Mouse (Mus musculus): ENCODE data around the gene Tnr. TPM values are rescaled to one million over a fixed set of nuclear protein-coding genes. Genes with fewer than 3 reads are reported as not detected.

The Tnr gene
- total and polyA plus RNA-seq, 3 experiments: not detected

DNA sequence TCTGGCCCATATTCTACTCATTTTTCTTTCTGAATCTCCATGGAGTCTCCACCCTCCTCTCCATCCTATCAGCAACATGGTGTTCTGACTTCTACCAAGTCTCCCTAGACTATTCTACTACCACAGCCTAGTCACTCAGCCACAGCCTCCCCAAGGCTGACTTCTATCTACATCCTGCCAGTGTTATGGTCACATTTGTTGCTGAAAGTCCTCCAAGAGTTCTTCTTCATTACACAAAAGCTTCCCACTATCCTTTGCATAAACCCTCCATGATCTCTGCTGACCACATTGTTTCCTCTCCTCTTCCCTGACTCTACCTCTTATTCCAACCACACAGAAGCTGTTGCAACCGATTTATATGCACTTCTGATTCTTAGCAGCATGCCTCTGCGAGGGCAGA lies 272.5 kb downstream of the Tnr start:
- dilution Hi-C loops (cut with MboI; ENCODE audit: extremely low pct_ligation_motif_present, extremely low pct_unique_long_range_greater_than_20kb, low sequenced_read_pairs): no loop called here
- TF ChIP-seq BHLHE40 (IDR thresholded peaks at IDR 0.05; ENCODE audit: low read depth, low read length): no peak
- TF ChIP-seq EP300 (IDR thresholded peaks at IDR 0.05; ENCODE audit: low read length): no peak
- no peak for TF ChIP-seq USF1 (IDR thresholded peaks at IDR 0.05; ENCODE audit: low read depth, low read length)
- TF ChIP-seq ZNF384 (IDR thresholded peaks at IDR 0.05; ENCODE audit: low read depth, low read length): no peak
- no peak for TF ChIP-seq ETS1 (conservative IDR thresholded peaks at IDR 0.05; ENCODE audit: low read depth, low read length)
- no peak for TF ChIP-seq MAZ (IDR thresholded peaks at IDR 0.05; ENCODE audit: low read depth, low read length)
- TF ChIP-seq MEF2A (IDR thresholded peaks at IDR 0.05; ENCODE audit: borderline replicate concordance, low read depth, low read length): no peak
- TF ChIP-seq MAFK (IDR thresholded peaks at IDR 0.05; ENCODE audit: insufficient replicate concordance, low read length): no peak
- no peak for TF ChIP-seq NRF1 (IDR thresholded peaks at IDR 0.05; ENCODE audit: low read depth, low read length)
- TF ChIP-seq MXI1 (IDR thresholded peaks at IDR 0.05; ENCODE audit: low read depth, low read length): no peak
- no peak for TF ChIP-seq TBP (conservative IDR thresholded peaks at IDR 0.05; ENCODE audit: low read depth, low read length)
- TF ChIP-seq POLR2A (IDR thresholded peaks at IDR 0.05; ENCODE audit: low read depth, low read length): no peak
- TF ChIP-seq USF2 (conservative IDR thresholded peaks at IDR 0.05; ENCODE audit: low read depth, low read length): no peak
- no peak for TF ChIP-seq ZC3H11A (IDR thresholded peaks at IDR 0.05; ENCODE audit: low read depth, low read length)
- no peak for TF ChIP-seq RCOR1 (conservative IDR thresholded peaks at IDR 0.05; ENCODE audit: low read depth, low read length)
- no peak for TF ChIP-seq POLR2AphosphoS2 (IDR thresholded peaks at IDR 0.05; ENCODE audit: low read depth, low read length)
- TF ChIP-seq RAD21 (IDR thresholded peaks at IDR 0.05; ENCODE audit: low read depth, low read length): no peak
- no peak for TF ChIP-seq ZMIZ1 (IDR thresholded peaks at IDR 0.05; ENCODE audit: low read depth, low read length)
- TF ChIP-seq CHD2 (IDR thresholded peaks at IDR 0.05; ENCODE audit: low read length): no peak
- TF ChIP-seq IRF4 (IDR thresholded peaks at IDR 0.05; ENCODE audit: low read depth, low read length): no peak

DNA sequence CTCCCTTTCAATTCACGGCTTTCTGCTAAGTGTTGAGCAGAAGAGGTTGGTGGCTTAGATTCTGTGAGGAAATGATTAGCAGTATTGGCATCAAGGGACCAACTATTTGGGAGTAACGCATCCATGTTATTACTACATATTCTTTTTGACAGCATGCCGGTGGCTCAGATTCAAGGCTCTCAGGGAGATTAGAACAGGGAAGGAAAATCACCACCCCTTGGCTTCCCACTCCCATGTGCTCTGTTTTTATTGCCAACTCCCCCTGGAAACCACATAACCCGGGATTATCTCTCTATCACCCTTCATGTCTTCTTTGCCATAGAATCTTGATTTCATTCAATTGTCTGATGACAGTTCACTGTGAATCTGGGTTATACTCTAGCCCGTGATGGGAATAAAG lies 276.8 kb downstream of the Tnr start:
- Histone ChIP-seq H3K9me3 (replicated peaks; ENCODE audit: low read length) (peaks cover 4% of the 10 kb centered on the region), H3K4me2 (ENCODE audit: insufficient read depth, low read depth, poor library complexity, severe bottlenecking) (no peak overlapping the region), H3K27me3 (replicated peaks) (peaks cover 7% of the 10 kb centered on the region), H3K9ac (ENCODE audit: insufficient read depth, low read depth) (no peak overlapping the region), H3K4me3 (replicated peaks in 1 of 3; ENCODE audit: low read depth in 2 of 3, low read length in 2 of 3, poor library complexity in 1 of 3) (no peak overlapping the region), H3K4me1 (ENCODE audit: control insufficient read depth in 1 of 2, insufficient read depth in 2 of 2) (peaks cover 0 to 8% of the 10 kb centered on the region in 2 experiments; a peak in 1 of 4 replicates), H3K36me3 (replicated peaks in 1 of 2; ENCODE audit: control insufficient read depth in 1 of 2, insufficient read depth in 1 of 2, low read length in 1 of 2) (no peaks in the 10 kb centered on the region), H3K27ac (ENCODE audit: insufficient read depth, low read depth) (no peak overlapping the region), H3K79me2 (replicated peaks; ENCODE audit: control insufficient read depth, extremely low read depth, insufficient read depth, poor library complexity, severe bottlenecking) (no peaks in the 10 kb centered on the region)
- TF ChIP-seq MYC (IDR thresholded peaks at IDR 0.05; ENCODE audit: low read depth, low read length) (no peak), MEF2A (IDR thresholded peaks at IDR 0.05; ENCODE audit: borderline replicate concordance, low read depth, low read length) (no peak), BHLHE40 (IDR thresholded peaks at IDR 0.05; ENCODE audit: low read depth, low read length) (no peak), SMC3 (IDR thresholded peaks at IDR 0.05; ENCODE audit: low read depth, low read length) (no peak), MAX (IDR thresholded peaks at IDR 0.05; ENCODE audit: low read length) (no peak)
- dilution Hi-C loops (cut with MboI; ENCODE audit: extremely low pct_ligation_motif_present, extremely low pct_unique_long_range_greater_than_20kb, low sequenced_read_pairs): no loop called here
- DNase-seq (ENCODE audit: extremely low read depth): no peak
- in situ Hi-C loops (cut with MboI; ENCODE audit: low pct_ligation_motif_present, low pct_unique_long_range_greater_than_20kb, low sequenced_read_pairs): no loop called here

More for the DNA sequence above, 272.5 kb downstream of the Tnr start:
- Histone ChIP-seq H3K36me3 (replicated peaks in 1 of 2; ENCODE audit: control insufficient read depth in 1 of 2, insufficient read depth in 1 of 2, low read length in 1 of 2) (no peaks in the 10 kb centered on the region), H3K27me3 (replicated peaks) (peaks cover 7% of the 10 kb centered on the region), H3K27ac (ENCODE audit: insufficient read depth, low read depth) (no peak overlapping the region), H3K4me3 (replicated peaks in 1 of 3; ENCODE audit: low read depth in 2 of 3, low read length in 2 of 3, poor library complexity in 1 of 3) (no peak overlapping the region), H3K9me3 (replicated peaks; ENCODE audit: low read length) (no peaks in the 10 kb centered on the region), H3K4me1 (ENCODE audit: control insufficient read depth in 1 of 2, insufficient read depth in 2 of 2) (no peaks in the 10 kb centered on the region), H3K9ac (ENCODE audit: insufficient read depth, low read depth) (no peak overlapping the region), H3K4me2 (ENCODE audit: insufficient read depth, low read depth, poor library complexity, severe bottlenecking) (no peak overlapping the region), H3K79me2 (replicated peaks; ENCODE audit: control insufficient read depth, extremely low read depth, insufficient read depth, poor library complexity, severe bottlenecking) (no peaks in the 10 kb centered on the region)
- in situ Hi-C loops (cut with MboI; ENCODE audit: low pct_ligation_motif_present, low pct_unique_long_range_greater_than_20kb, low sequenced_read_pairs): no loop called here
- no peak for DNase-seq (ENCODE audit: extremely low read depth)

All from CH12.LX (cell line).